Mouse (Mus musculus) intestine, embryonic 15.5 days (tissue): ENCODE data around the gene Ociad1. TPM values are rescaled to one million over a fixed set of nuclear protein-coding genes. Genes with fewer than 3 reads are reported as not detected.

Experiments
- ATAC-seq: fragments of 200-750 bp; cut with Nextera tagmentation; 2 replicates; pipeline ENCODE4 v1.8.0; 2017; ENCODE audit warnings: moderate TSS enrichment, moderate library complexity
- H3K27ac ChIP-seq: fragments of 300-500 bp; sonication (generic); 2 replicates; pipeline ENCODE4 v1.5.1; 2015; ENCODE audit warnings: mild to moderate bottlenecking, inconsistent platforms
- H3K27me3 ChIP-seq: fragments of 300-500 bp; sonication (generic); replicated peaks from 2 replicates; pipeline ENCODE4 v1.6.1; 2015; ENCODE audit warnings: inconsistent platforms
- H3K36me3 ChIP-seq: fragments of 300-500 bp; sonication (generic); 2 replicates; pipeline ENCODE4 v1.6.1; 2015; ENCODE audit warnings: inconsistent platforms
- H3K4me1 ChIP-seq: fragments of 300-500 bp; sonication (generic); replicated peaks from 2 replicates; pipeline ENCODE4 v1.6.1; 2015; ENCODE audit warnings: inconsistent platforms
- H3K4me2 ChIP-seq: fragments of 300-500 bp; sonication (generic); replicated peaks from 2 replicates; pipeline ENCODE4 v1.6.1; 2015; ENCODE audit warnings: mild to moderate bottlenecking, inconsistent platforms
- H3K4me3 ChIP-seq: fragments of 300-500 bp; sonication (generic); replicated peaks from 2 replicates; pipeline ENCODE4 v1.5.1; 2015; ENCODE audit warnings: inconsistent platforms
- H3K9ac ChIP-seq: fragments of 300-500 bp; sonication (generic); 2 replicates; pipeline ENCODE4 v1.6.1; 2015; ENCODE audit warnings: inconsistent platforms
- H3K9me3 ChIP-seq: fragments of 300-500 bp; sonication (generic); 2 replicates; pipeline ENCODE4 v1.6.1; 2016; ENCODE audit warnings: inconsistent platforms
- WGBS: fragments of 180-500 bp; shearing (Covaris S2); methylation state at CpG from one replicate; pipeline ENCODE4 v1.1.7; 2015; 5-methylcytosine and 5-hydroxymethylcytosine counted together
- polyA plus RNA-seq: library from polyadenylated mRNA; unstranded; fragments of >200 nt; fragmentation: Nextera tagmentation; extraction: Ambion mirVana; gene quantifications from 2 replicates; pipeline ENCODE4 v1.2.1, GENCODE M21; 2015

Ociad1 gene
- polyA plus RNA-seq, 1 experiment from 2014 or later, result 246 TPM

GRCm38 (mm10) chr5:73293458-73293827, 859 bp downstream of the Ociad1 start:
- Histone ChIP-seq H3K4me1 (peaks cover 3% of the 10 kb centered on the region; the same call in 1 of the 2 replicates), H3K27ac (no peak overlapping the region), H3K9me3 (no peaks in the 10 kb centered on the region), H3K4me3 (peak overlapping the region; percentile 90), H3K27me3 (no peaks in the 10 kb centered on the region), H3K4me2 (peak overlapping the region; percentile 50), H3K9ac (peak overlapping the region; percentile 96), H3K36me3 (peaks cover 13% of the 10 kb centered on the region)
- no peak for ATAC-seq
- 7% methylated on average over 8 of the region's 8 CpGs for WGBS

DNA sequence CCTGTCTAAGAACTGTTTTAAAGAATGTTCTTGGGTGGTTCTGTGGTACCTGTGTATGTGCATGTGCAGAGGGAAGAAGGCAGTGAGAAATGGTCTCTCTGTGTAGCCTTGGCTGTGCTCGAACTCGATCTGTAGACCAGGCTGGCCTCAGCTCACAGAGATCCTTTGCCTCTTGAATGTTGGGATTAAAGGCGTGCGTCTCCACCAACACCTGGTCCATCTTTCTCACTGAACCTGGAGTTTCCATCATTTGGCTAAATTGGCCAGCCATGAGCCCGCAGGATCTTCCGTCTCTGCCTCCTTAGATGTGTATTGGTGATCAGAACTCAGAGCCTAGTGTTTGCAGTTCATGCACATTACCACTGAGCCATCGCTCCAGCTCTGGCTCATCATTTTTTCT, 2.4 kb downstream of the Ociad1 start:
- Histone ChIP-seq H3K4me1 (peaks cover 3% of the 10 kb centered on the region; the same call in 1 of the 2 replicates), H3K36me3 (peaks cover 16% of the 10 kb centered on the region), H3K4me2 (no peak overlapping the region), H3K27ac (no peak overlapping the region), H3K9me3 (no peaks in the 10 kb centered on the region), H3K27me3 (no peaks in the 10 kb centered on the region), H3K4me3 (no peak overlapping the region), H3K9ac (no peak overlapping the region)
- WGBS, result 96% methylated on average over 7 of the region's 7 CpGs
- ATAC-seq, result no peak

DNA sequence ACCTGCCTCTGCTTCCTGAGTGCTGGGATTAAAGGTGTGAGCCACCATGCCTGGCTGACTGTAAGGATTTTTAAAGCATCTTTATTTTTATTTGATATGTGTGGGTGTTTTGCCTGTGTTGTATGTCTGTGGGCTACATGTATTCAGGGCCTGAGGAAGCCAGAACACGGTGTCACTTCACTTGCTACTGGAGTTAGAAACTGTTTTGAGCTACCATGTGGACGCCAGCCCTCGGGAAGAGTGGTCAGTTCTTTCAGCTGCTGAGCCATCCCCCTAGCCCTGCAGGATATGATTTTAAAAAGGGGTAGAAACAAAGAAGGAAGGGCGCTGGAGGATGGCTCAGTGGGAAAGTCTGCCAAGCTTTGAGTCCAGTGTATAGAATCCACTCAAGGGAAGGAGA, 3.3 kb downstream of the Ociad1 start:
- H3K4me1 ChIP-seq, result peaks cover 3% of the 10 kb centered on the region; the same call in 1 of the 2 replicates
- peaks cover 21% of the 10 kb centered on the region for H3K36me3 ChIP-seq
- no peak for ATAC-seq
- no peak overlapping the region for H3K4me3 ChIP-seq
- WGBS, result 94% methylated on average over 4 of the region's 4 CpGs
- H3K9ac ChIP-seq, result no peak overlapping the region
- no peak overlapping the region for H3K4me2 ChIP-seq
- no peaks in the 10 kb centered on the region for H3K27me3 ChIP-seq
- H3K27ac ChIP-seq, result no peak overlapping the region
- H3K9me3 ChIP-seq, result no peaks in the 10 kb centered on the region

DNA sequence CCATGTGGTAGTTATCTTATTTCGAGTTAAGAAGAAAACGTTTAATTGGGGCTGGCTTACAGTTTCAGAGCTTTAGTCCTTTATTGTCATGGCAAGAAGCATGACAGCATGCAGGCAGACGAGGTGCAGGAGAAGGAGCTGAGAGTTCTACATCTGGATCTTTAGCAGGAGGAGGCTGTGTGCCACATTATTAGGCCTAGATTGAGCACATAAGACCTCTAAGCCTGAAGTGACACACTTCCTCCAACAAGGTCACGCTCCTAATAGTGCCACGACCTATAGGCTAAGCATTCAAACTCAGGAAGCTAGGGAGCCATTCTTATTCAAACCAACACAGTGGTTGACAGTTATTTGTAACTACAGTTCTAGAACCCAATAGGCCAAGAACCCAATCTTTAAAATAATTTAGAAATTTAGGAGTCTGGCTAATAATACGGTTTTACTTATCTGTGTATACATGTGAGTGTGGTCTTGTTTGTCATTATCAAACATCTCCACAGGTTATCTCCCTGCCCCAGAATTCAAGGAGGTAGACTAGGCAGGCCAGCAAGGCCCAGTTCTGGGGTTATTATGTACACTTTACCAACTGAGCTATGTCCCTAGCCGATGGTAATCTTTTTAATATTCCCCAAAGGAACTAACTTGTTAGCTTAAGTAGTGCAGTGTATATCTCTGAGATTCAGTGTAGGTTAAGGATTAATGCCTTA, 9.2 kb downstream of the Ociad1 start:
- Histone ChIP-seq H3K9ac (no peak overlapping the region), H3K4me3 (no peak overlapping the region), H3K9me3 (no peaks in the 10 kb centered on the region), H3K4me2 (no peak overlapping the region), H3K27ac (no peak overlapping the region), H3K36me3 (peaks cover 25% of the 10 kb centered on the region), H3K4me1 (no peaks in the 10 kb centered on the region), H3K27me3 (no peaks in the 10 kb centered on the region)
- 86% methylated on average over 7 of the region's 7 CpGs for WGBS
- no peak for ATAC-seq

DNA sequence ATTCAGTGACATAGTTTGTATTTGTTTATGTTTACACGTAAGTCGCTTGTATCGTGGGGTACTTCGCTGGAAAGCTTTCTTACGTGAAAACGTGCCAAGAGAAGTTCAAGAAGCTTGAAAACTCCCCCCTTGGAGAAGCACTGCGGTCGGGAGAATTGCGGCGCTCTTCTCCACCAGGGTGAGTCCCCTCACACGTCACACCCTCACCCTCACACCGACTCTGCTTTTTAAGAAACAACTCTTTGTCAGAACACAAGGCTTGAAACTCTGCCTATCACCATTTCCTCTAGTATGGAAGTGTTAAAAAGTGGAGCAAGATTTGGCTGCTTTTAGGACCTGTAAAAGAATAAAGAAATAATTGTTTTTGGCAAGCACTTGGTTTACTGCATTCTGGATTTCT, 11.9 kb downstream of the Ociad1 start:
- WGBS, result 77% methylated on average over 12 of the region's 12 CpGs
- H3K36me3 ChIP-seq, result peaks cover 25% of the 10 kb centered on the region
- no peak for ATAC-seq

DNA sequence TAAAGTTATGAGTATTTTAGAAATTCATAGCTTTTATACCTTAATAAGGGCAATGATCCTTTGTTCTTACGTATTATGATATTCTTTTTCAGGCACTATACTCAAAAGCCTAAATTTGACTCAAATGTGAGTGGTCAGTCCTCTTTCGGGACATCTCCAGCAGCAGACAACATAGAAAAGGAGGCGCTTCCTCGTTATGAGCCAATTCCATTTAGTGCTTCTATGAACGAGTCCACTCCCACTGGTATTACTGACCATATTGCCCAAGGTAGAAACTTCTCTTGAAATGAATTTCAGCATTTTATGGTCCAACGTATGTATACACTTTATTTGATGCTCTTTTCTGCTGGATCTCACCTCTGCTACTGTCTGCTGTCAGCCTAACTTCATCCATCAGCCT, 13.9 kb downstream of the Ociad1 start:
- Histone ChIP-seq H3K4me1 (no peaks in the 10 kb centered on the region), H3K36me3 (peaks cover 20% of the 10 kb centered on the region), H3K4me3 (no peak overlapping the region), H3K9ac (no peak overlapping the region), H3K27ac (no peak overlapping the region), H3K27me3 (no peaks in the 10 kb centered on the region), H3K9me3 (no peaks in the 10 kb centered on the region), H3K4me2 (no peak overlapping the region)
- no peak for ATAC-seq
- 90% methylated on average over 6 of the region's 6 CpGs for WGBS

More for the DNA sequence above, 11.9 kb downstream of the Ociad1 start:
- H3K9ac ChIP-seq, result no peak overlapping the region
- H3K27ac ChIP-seq, result no peak overlapping the region
- H3K4me3 ChIP-seq, result no peak overlapping the region
- no peaks in the 10 kb centered on the region for H3K27me3 ChIP-seq
- H3K9me3 ChIP-seq, result no peaks in the 10 kb centered on the region
- no peaks in the 10 kb centered on the region for H3K4me1 ChIP-seq
- no peak overlapping the region for H3K4me2 ChIP-seq

DNA sequence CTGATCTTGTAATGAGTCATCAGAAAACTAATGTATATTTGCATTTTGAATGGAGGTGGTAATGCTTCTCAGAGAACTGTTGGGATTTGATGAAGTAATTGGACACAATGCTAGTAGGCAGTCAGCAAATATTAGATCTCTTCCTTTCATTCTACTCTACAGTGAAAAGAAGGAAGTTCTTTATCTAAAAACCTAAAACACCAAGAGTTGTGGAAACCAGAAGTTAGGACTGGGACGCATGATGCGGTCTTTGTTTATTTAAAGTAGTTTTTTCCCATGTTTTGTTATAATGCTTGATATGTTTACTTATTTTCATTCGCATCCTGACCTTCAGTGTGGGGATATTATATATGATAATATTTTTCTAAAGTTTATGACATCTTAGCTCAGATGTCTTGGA, 14.7 kb downstream of the Ociad1 start:
- Histone ChIP-seq H3K4me3 (no peak overlapping the region), H3K27ac (no peak overlapping the region), H3K36me3 (peaks cover 17% of the 10 kb centered on the region), H3K4me2 (no peak overlapping the region), H3K9ac (no peak overlapping the region), H3K27me3 (no peaks in the 10 kb centered on the region), H3K9me3 (no peaks in the 10 kb centered on the region), H3K4me1 (no peaks in the 10 kb centered on the region)
- whole genome bisulfite sequencing, result 87% methylated on average over 3 of the region's 3 CpGs
- ATAC-seq, result no peak

GRCm38 (mm10) chr5:73309496-73309895, 16.9 kb downstream of the Ociad1 start:
- no peak overlapping the region for H3K4me3 ChIP-seq
- no peaks in the 10 kb centered on the region for H3K27me3 ChIP-seq
- H3K9me3 ChIP-seq, result no peaks in the 10 kb centered on the region
- H3K4me2 ChIP-seq, result no peak overlapping the region
- no peak overlapping the region for H3K27ac ChIP-seq
- ATAC-seq, result no peak
- peaks cover 17% of the 10 kb centered on the region for H3K36me3 ChIP-seq
- no peaks in the 10 kb centered on the region for H3K4me1 ChIP-seq
- no peak overlapping the region for H3K9ac ChIP-seq
- WGBS, result 83% methylated on average over 4 of the region's 4 CpGs

- Histone ChIP-seq H3K9ac (no peak overlapping the region), H3K36me3 (peaks cover 18% of the 10 kb centered on the region), H3K4me1 (no peaks in the 10 kb centered on the region), H3K4me3 (no peak overlapping the region), H3K27me3 (no peaks in the 10 kb centered on the region), H3K27ac (no peak overlapping the region), H3K4me2 (no peak overlapping the region), H3K9me3 (no peaks in the 10 kb centered on the region)
- ATAC-seq, result no peak
- 87% methylated on average over 1 of the region's 1 CpGs for WGBS
These were observed 17.8 kb downstream of the Ociad1 start for GRCm38 (mm10) chr5:73310401-73310800.

- 81% methylated on average over 5 of the region's 5 CpGs for WGBS
- peaks cover 25% of the 10 kb centered on the region for H3K36me3 ChIP-seq
- peak; percentile 73 for ATAC-seq
These were observed 18.9 kb downstream of the Ociad1 start for GRCm38 (mm10) chr5:73311458-73311857.

DNA sequence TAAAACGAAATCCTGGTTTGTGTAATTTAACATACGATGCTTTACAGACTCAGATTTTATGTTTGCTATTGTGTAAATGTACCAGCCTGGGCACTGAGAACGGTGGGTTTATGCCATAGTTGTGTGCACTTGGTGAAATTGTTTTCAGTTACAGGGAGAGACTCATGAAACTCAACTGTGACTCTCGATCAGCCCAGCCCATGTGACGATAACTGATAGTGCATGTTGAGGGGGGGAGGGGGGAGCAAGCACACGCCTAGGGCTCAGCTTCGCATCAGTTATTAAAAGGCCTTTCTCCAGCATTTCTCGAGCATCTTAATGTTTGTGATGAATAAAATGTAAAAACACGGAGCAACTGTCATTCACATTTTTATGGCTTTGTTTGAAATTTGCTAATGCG, 21.0 kb downstream of the Ociad1 start:
- H3K4me2 ChIP-seq, result no peak overlapping the region
- 88% methylated on average over 10 of the region's 10 CpGs for WGBS
- peaks cover 19% of the 10 kb centered on the region for H3K36me3 ChIP-seq
- no peak for ATAC-seq
- no peaks in the 10 kb centered on the region for H3K9me3 ChIP-seq
- no peak overlapping the region for H3K9ac ChIP-seq
- H3K27me3 ChIP-seq, result no peaks in the 10 kb centered on the region
- H3K4me3 ChIP-seq, result no peak overlapping the region
- no peak overlapping the region for H3K27ac ChIP-seq
- no peaks in the 10 kb centered on the region for H3K4me1 ChIP-seq

More at GRCm38 (mm10) chr5:73311458-73311857, 18.9 kb downstream of the Ociad1 start:
- no peak overlapping the region for H3K27ac ChIP-seq
- H3K4me3 ChIP-seq, result no peak overlapping the region
- no peak overlapping the region for H3K9ac ChIP-seq
- no peaks in the 10 kb centered on the region for H3K4me1 ChIP-seq
- H3K4me2 ChIP-seq, result no peak overlapping the region
- no peaks in the 10 kb centered on the region for H3K9me3 ChIP-seq
- H3K27me3 ChIP-seq, result no peaks in the 10 kb centered on the region

DNA sequence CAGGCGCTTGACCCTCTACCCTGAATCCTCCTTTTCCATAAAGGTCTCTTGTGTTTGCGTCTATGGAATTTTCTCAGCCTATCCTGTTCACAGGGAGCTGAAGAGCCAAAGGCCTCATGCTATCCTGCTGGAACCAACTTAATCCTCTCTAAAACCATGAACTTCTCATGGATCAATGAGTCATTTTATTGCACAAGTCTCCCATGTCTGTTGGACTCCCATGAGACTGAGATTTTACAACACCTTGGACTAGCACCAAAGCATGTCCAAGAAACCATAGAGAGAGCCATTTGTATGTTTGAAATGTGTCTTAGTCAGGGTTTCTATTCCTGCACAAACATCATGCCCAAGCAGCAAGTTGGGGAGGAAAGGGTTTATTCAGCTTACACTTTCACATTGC, 22.1 kb downstream of the Ociad1 start:
- H3K4me1 ChIP-seq, result no peaks in the 10 kb centered on the region
- peaks cover 13% of the 10 kb centered on the region for H3K36me3 ChIP-seq
- no peak for ATAC-seq
- H3K27ac ChIP-seq, result no peak overlapping the region
- H3K9ac ChIP-seq, result no peak overlapping the region
- 96% methylated on average over 2 of the region's 2 CpGs for WGBS
- H3K9me3 ChIP-seq, result no peaks in the 10 kb centered on the region
- no peak overlapping the region for H3K4me3 ChIP-seq
- no peaks in the 10 kb centered on the region for H3K27me3 ChIP-seq
- no peak overlapping the region for H3K4me2 ChIP-seq

GRCm38 (mm10) chr5:73319306-73319705, 26.7 kb downstream of the Ociad1 start:
- H3K4me3 ChIP-seq, result no peak overlapping the region
- ATAC-seq, result no peak
- H3K9ac ChIP-seq, result no peak overlapping the region
- no peaks in the 10 kb centered on the region for H3K4me1 ChIP-seq
- H3K36me3 ChIP-seq, result 0 out of 2 replicates have a peak, but pooled peaks cover 9% of the 10 kb centered on the region
- WGBS, result 85% methylated on average over 5 of the region's 5 CpGs
- no peak overlapping the region for H3K4me2 ChIP-seq
- H3K27ac ChIP-seq, result no peak overlapping the region
- H3K27me3 ChIP-seq, result no peaks in the 10 kb centered on the region
- H3K9me3 ChIP-seq, result no peaks in the 10 kb centered on the region
